Mouse (Mus musculus) C2C12 (cell line): ENCODE data around the gene Nup205. TPM values are rescaled to one million over a fixed set of nuclear protein-coding genes. Genes with fewer than 3 reads are reported as not detected.

Experiments used
- H3K27me3 ChIP-seq: one replicate; pipeline ENCODE4 v1.6.1; 2011; ENCODE audit not compliant: control insufficient read depth, insufficient read depth, insufficient read length
- H3K36me3 ChIP-seq: one replicate; pipeline ENCODE4 v1.6.1; 2011; ENCODE audit not compliant: control insufficient read depth, insufficient read depth
- H3K4me3 ChIP-seq: one replicate; pipeline ENCODE4 v1.5.1; 2011; ENCODE audit warnings: mild to moderate bottlenecking, control low read depth; ENCODE audit not compliant: poor library complexity, insufficient read depth, severe bottlenecking
- H3K79me2 ChIP-seq: one replicate; pipeline ENCODE4 v1.6.1; 2011; ENCODE audit not compliant: control insufficient read depth, insufficient read depth
- H3K79me3 ChIP-seq: one replicate; pipeline ENCODE4 v1.6.1; 2011; ENCODE audit warnings: low read depth, control low read depth
- H3ac ChIP-seq: one replicate; pipeline ENCODE3; 2011; ENCODE audit warnings: low read depth; ENCODE audit not compliant: control insufficient read depth, insufficient read length
- CEBPB ChIP-seq: IDR thresholded peaks from one replicate; pipeline ENCODE4 v1.6.1; 2011; ENCODE audit warnings: low read depth, mild to moderate bottlenecking, control low read depth, moderate library complexity
- CTCF ChIP-seq: IDR thresholded peaks from one replicate; pipeline ENCODE4 v1.5.1; 2011; ENCODE audit not compliant: control insufficient read depth, insufficient read depth, insufficient read length
- FOSL1 ChIP-seq: IDR thresholded peaks from one replicate; pipeline ENCODE4 v1.8.0; 2011; ENCODE audit warnings: mild to moderate bottlenecking, low read length; ENCODE audit not compliant: poor library complexity, insufficient read depth, severe bottlenecking
- MAX ChIP-seq: IDR thresholded peaks from one replicate; pipeline ENCODE4 v1.6.1; 2011; ENCODE audit warnings: mild to moderate bottlenecking, control low read depth
- MYOD1 ChIP-seq: IDR thresholded peaks from one replicate; pipeline ENCODE4 v1.6.1; 2011; ENCODE audit warnings: low read depth; ENCODE audit not compliant: control insufficient read depth, insufficient read length
- MYOG ChIP-seq: IDR thresholded peaks from one replicate; pipeline ENCODE4 v1.6.1; 2011; ENCODE audit not compliant: control insufficient read depth, insufficient read length; ENCODE audit errors: extremely low read depth
- USF1 ChIP-seq: IDR thresholded peaks from one replicate; pipeline ENCODE4 v1.6.1; 2011; ENCODE audit warnings: low read depth, mild to moderate bottlenecking, control low read depth, moderate library complexity
- polyA plus RNA-seq: library from polyadenylated mRNA; unstranded; fragments of >200 nt; fragmentation: generic; extraction: Trizol; gene quantifications from one replicate; pipeline ENCODE4 v1.2.1, GENCODE M21; 2012; ENCODE audit warnings: missing spikeins

Nup205 gene
- polyA plus RNA-seq, 1 experiment, result 40.8 TPM

- Histone ChIP-seq H3K36me3 (peaks cover 92% of the 10 kb centered on the region), H3K79me3 (no peaks in the 10 kb centered on the region), H3K4me3 (no peak overlapping the region), H3K79me2 (no peaks in the 10 kb centered on the region), H3ac (no peak overlapping the region), H3K27me3 (no peaks in the 10 kb centered on the region)
- TF ChIP-seq MYOD1 (no peak), CEBPB (no peak), MAX (no peak), MYOG (no peak), USF1 (no peak), FOSL1 (no peak)
These were observed 52.2 kb downstream of the Nup205 start for GRCm38 (mm10) chr6:35229415-35229814.

GRCm38 (mm10) chr6:35236108-35236785, 59.0 kb downstream of the Nup205 start:
- Histone ChIP-seq H3K4me3 (no peak overlapping the region), H3K27me3 (no peaks in the 10 kb centered on the region), H3K79me2 (no peaks in the 10 kb centered on the region), H3K79me3 (no peaks in the 10 kb centered on the region), H3K36me3 (peaks cover 88% of the 10 kb centered on the region), H3ac (no peak overlapping the region)
- TF ChIP-seq FOSL1 (no peak), MYOD1 (no peak), CEBPB (no peak), MYOG (no peak), CTCF (no peak), USF1 (no peak), MAX (no peak)

GRCm38 (mm10) chr6:35243252-35243651, 66.0 kb downstream of the Nup205 start:
- no peaks in the 10 kb centered on the region for H3K79me3 ChIP-seq
- no peaks in the 10 kb centered on the region for H3K79me2 ChIP-seq
- no peak for TF ChIP-seq MYOD1
- no peak for TF ChIP-seq USF1
- no peak for TF ChIP-seq CEBPB
- TF ChIP-seq FOSL1, result no peak
- no peak for TF ChIP-seq MAX
- TF ChIP-seq CTCF, result no peak
- TF ChIP-seq MYOG, result no peak
- H3K36me3 ChIP-seq, result peaks cover 88% of the 10 kb centered on the region
- no peak overlapping the region for H3K4me3 ChIP-seq
- no peaks in the 10 kb centered on the region for H3K27me3 ChIP-seq
- H3ac ChIP-seq, result no peak overlapping the region

- Histone ChIP-seq H3ac (no peak overlapping the region), H3K36me3 (peaks cover 80% of the 10 kb centered on the region), H3K4me3 (no peak overlapping the region), H3K27me3 (no peaks in the 10 kb centered on the region), H3K79me3 (no peaks in the 10 kb centered on the region), H3K79me2 (no peaks in the 10 kb centered on the region)
- no peak for TF ChIP-seq MAX
- no peak for TF ChIP-seq USF1
- no peak for TF ChIP-seq MYOD1
- no peak for TF ChIP-seq MYOG
- TF ChIP-seq CTCF, result no peak
- TF ChIP-seq CEBPB, result no peak
- TF ChIP-seq FOSL1, result no peak
These were observed 66.8 kb downstream of the Nup205 start for GRCm38 (mm10) chr6:35243989-35244388.

- Histone ChIP-seq H3ac (no peak overlapping the region), H3K27me3 (no peaks in the 10 kb centered on the region), H3K36me3 (peaks cover 69% of the 10 kb centered on the region), H3K4me3 (no peak overlapping the region), H3K79me3 (no peaks in the 10 kb centered on the region), H3K79me2 (no peaks in the 10 kb centered on the region)
- TF ChIP-seq CEBPB, result no peak
- TF ChIP-seq USF1, result no peak
- TF ChIP-seq MAX, result no peak
- TF ChIP-seq FOSL1, result no peak
- no peak for TF ChIP-seq CTCF
- TF ChIP-seq MYOD1, result no peak
- no peak for TF ChIP-seq MYOG
These were observed 67.9 kb downstream of the Nup205 start for GRCm38 (mm10) chr6:35245086-35245485.

- Histone ChIP-seq H3K79me3 (peaks cover 14% of the 10 kb centered on the region), H3K36me3 (peaks cover 8% of the 10 kb centered on the region), H3K4me3 (no peak overlapping the region), H3K27me3 (no peaks in the 10 kb centered on the region), H3K79me2 (peaks cover 29% of the 10 kb centered on the region), H3ac (no peak overlapping the region)
- TF ChIP-seq MAX (no peak), FOSL1 (no peak), CEBPB (no peak), MYOD1 (no peak), USF1 (no peak), CTCF (no peak), MYOG (no peak)
These were observed 74.7 kb downstream of the Nup205 start for GRCm38 (mm10) chr6:35251807-35252476.
